Mouse (Mus musculus) CH12.LX (cell line): ENCODE results near the gene Nid1. TPM values are rescaled to one million over a fixed set of nuclear protein-coding genes. Genes with fewer than 3 reads are reported as not detected.

Source experiments
- DNase-seq: peaks from one replicate; pipeline ENCODE4 v3.0.0-alpha.2; 2013; ENCODE audit errors: extremely low read depth
- H3K27ac ChIP-seq: 2 replicates; pipeline ENCODE4 v1.5.1; 2012; ENCODE audit warnings: low read depth, mild to moderate bottlenecking, control low read depth, moderate library complexity; ENCODE audit not compliant: insufficient read depth
- H3K27me3 ChIP-seq: replicated peaks from 2 replicates; pipeline ENCODE3; 2012; ENCODE audit warnings: inconsistent platforms
- H3K36me3 ChIP-seq, 2 experiments: replicated peaks in 1 of 2; 2 replicates each; pipeline versions ENCODE3 to v1.6.1; 2012; ENCODE audit warnings: inconsistent platforms in 1 of 2, low read length in 1 of 2, mild to moderate bottlenecking in 1 of 2, mixed read lengths in 1 of 2, moderate library complexity in 1 of 2; ENCODE audit not compliant: control insufficient read depth in 1 of 2, insufficient read depth in 1 of 2
- H3K4me1 ChIP-seq, 2 experiments: 2 replicates each; pipeline ENCODE4 v1.6.1; 2012; ENCODE audit warnings: inconsistent platforms in 1 of 2, moderate library complexity in 1 of 2; ENCODE audit not compliant: insufficient read depth in 2 of 2, control insufficient read depth in 1 of 2
- H3K4me2 ChIP-seq: 2 replicates; pipeline ENCODE4 v1.6.1; 2012; ENCODE audit warnings: low read depth, mild to moderate bottlenecking, control low read depth; ENCODE audit not compliant: poor library complexity, insufficient read depth, severe bottlenecking
- H3K4me3 ChIP-seq, 3 experiments: fragments of 150-350 bp in 1 of 3; sonication (generic) in 1 of 3; replicated peaks in 1 of 3; 2 replicates each; pipeline versions ENCODE3 to v1.5.1; 2011 to 2012; ENCODE audit warnings: low read depth in 2 of 3, low read length in 2 of 3, mild to moderate bottlenecking in 2 of 3, moderate library complexity in 2 of 3, control low read depth in 1 of 3, improper control_type of control experiment in 1 of 3, inconsistent platforms in 1 of 3, mixed read lengths in 1 of 3; ENCODE audit not compliant: poor library complexity in 1 of 3
- H3K79me2 ChIP-seq: replicated peaks from 2 replicates; pipeline ENCODE4 v1.6.1; 2012; ENCODE audit warnings: mild to moderate bottlenecking, moderate library complexity; ENCODE audit not compliant: control insufficient read depth, poor library complexity, insufficient read depth, severe bottlenecking; ENCODE audit errors: extremely low read depth
- H3K9ac ChIP-seq: 2 replicates; pipeline ENCODE4 v1.6.1; 2012; ENCODE audit warnings: low read depth, mild to moderate bottlenecking, control low read depth, moderate library complexity; ENCODE audit not compliant: insufficient read depth
- H3K9me3 ChIP-seq: replicated peaks from 2 replicates; pipeline ENCODE3; 2012; ENCODE audit warnings: low read length, inconsistent platforms, mixed read lengths
- BHLHE40 ChIP-seq: IDR thresholded peaks from 2 replicates; pipeline ENCODE4 v1.6.1; 2011; ENCODE audit warnings: mild to moderate bottlenecking, low read depth, low read length, improper control_type of control experiment
- CHD1 ChIP-seq: IDR thresholded peaks from 2 replicates; pipeline ENCODE4 v1.6.1; 2012; ENCODE audit warnings: low read depth, low read length, improper control_type of control experiment, inconsistent platforms
- CTCF ChIP-seq, 2 experiments: IDR thresholded peaks in 1 of 2; conservative IDR thresholded peaks in 1 of 2; 2 replicates each; pipeline ENCODE4 v1.5.1; 2011 to 2012; ENCODE audit warnings: low read depth in 2 of 2, low read length in 2 of 2, improper control_type of control experiment in 1 of 2, inconsistent platforms in 1 of 2, mild to moderate bottlenecking in 1 of 2, moderate library complexity in 1 of 2
- E2F4 ChIP-seq: IDR thresholded peaks from 2 replicates; pipeline ENCODE4 v1.6.1; 2011; ENCODE audit warnings: low read depth, low read length, improper control_type of control experiment; ENCODE audit not compliant: insufficient replicate concordance
- EP300 ChIP-seq: IDR thresholded peaks from 2 replicates; pipeline ENCODE4 v1.6.1; 2011; ENCODE audit warnings: low read length, improper control_type of control experiment
- ETS1 ChIP-seq: conservative IDR thresholded peaks from 2 replicates; pipeline ENCODE4 v1.6.1; 2012; ENCODE audit warnings: low read depth, mild to moderate bottlenecking, inconsistent platforms, low read length, improper control_type of control experiment, moderate library complexity
- GABPA ChIP-seq: IDR thresholded peaks from 2 replicates; pipeline ENCODE4 v1.6.1; 2012; ENCODE audit warnings: low read depth, low read length, improper control_type of control experiment, inconsistent platforms; ENCODE audit not compliant: insufficient replicate concordance
- IRF4 ChIP-seq: IDR thresholded peaks from 2 replicates; pipeline ENCODE4 v1.6.1; 2014; ENCODE audit warnings: low read depth, mild to moderate bottlenecking, inconsistent platforms, low read length, improper control_type of control experiment
- JUN ChIP-seq: IDR thresholded peaks from 2 replicates; pipeline ENCODE4 v1.6.1; 2011; ENCODE audit warnings: low read depth, mild to moderate bottlenecking, low read length, improper control_type of control experiment, moderate library complexity; ENCODE audit not compliant: insufficient read depth
- JUND ChIP-seq: conservative IDR thresholded peaks from 2 replicates; pipeline ENCODE4 v1.6.1; 2011; ENCODE audit warnings: low read depth, low read length, improper control_type of control experiment
- MAFK ChIP-seq: IDR thresholded peaks from 2 replicates; pipeline ENCODE4 v1.6.1; 2011; ENCODE audit warnings: low read length, improper control_type of control experiment; ENCODE audit not compliant: insufficient replicate concordance
- MAX ChIP-seq: IDR thresholded peaks from 2 replicates; pipeline ENCODE4 v1.6.1; 2011; ENCODE audit warnings: low read length, improper control_type of control experiment
- MEF2A ChIP-seq: IDR thresholded peaks from 2 replicates; pipeline ENCODE4 v1.6.1; 2014; ENCODE audit warnings: low read depth, mild to moderate bottlenecking, inconsistent platforms, low read length, improper control_type of control experiment, borderline replicate concordance
- MXI1 ChIP-seq: IDR thresholded peaks from 2 replicates; pipeline ENCODE4 v1.6.1; 2011; ENCODE audit warnings: mild to moderate bottlenecking, low read depth, low read length, improper control_type of control experiment
- NELFE ChIP-seq: IDR thresholded peaks from 2 replicates; pipeline ENCODE4 v1.6.1; 2011; ENCODE audit warnings: low read depth, low read length, improper control_type of control experiment
- NRF1 ChIP-seq: IDR thresholded peaks from 2 replicates; pipeline ENCODE4 v1.6.1; 2014; ENCODE audit warnings: low read depth, mild to moderate bottlenecking, inconsistent platforms, low read length, improper control_type of control experiment, moderate library complexity
- PAX5 ChIP-seq: IDR thresholded peaks from 2 replicates; pipeline ENCODE4 v1.6.1; 2012; ENCODE audit warnings: low read length, inconsistent platforms, mixed read lengths
- SMC3 ChIP-seq: IDR thresholded peaks from 2 replicates; pipeline ENCODE4 v1.6.1; 2011; ENCODE audit warnings: low read depth, low read length, improper control_type of control experiment
- TCF12 ChIP-seq: IDR thresholded peaks from 2 replicates; pipeline ENCODE4 v1.6.1; 2014; ENCODE audit warnings: low read depth, mild to moderate bottlenecking, inconsistent platforms, low read length, improper control_type of control experiment
- USF1 ChIP-seq: IDR thresholded peaks from 2 replicates; pipeline ENCODE4 v1.6.1; 2014; ENCODE audit warnings: low read depth, mild to moderate bottlenecking, inconsistent platforms, low read length, improper control_type of control experiment
- dilution Hi-C: fragments of 300-500 bp; cut with MboI; formaldehyde crosslinking; loops from 2 replicates; pipeline ENCODE4 v1.14.3; 2020; ENCODE audit warnings: low sequenced_read_pairs; ENCODE audit not compliant: extremely low pct_unique_long_range_greater_than_20kb, extremely low pct_ligation_motif_present
- in situ Hi-C: fragments of 300-500 bp; cut with MboI; formaldehyde crosslinking; loops from 3 replicates; pipeline ENCODE4 v1.14.3; 2019; ENCODE audit warnings: low sequenced_read_pairs, low pct_ligation_motif_present, low pct_unique_long_range_greater_than_20kb, mixed read lengths
- polyA plus RNA-seq: library from polyadenylated mRNA; unstranded; fragments of >175 nt; gene quantifications from 2 replicates; pipeline ENCODE4 v1.2.1, GENCODE M21; 2012; ENCODE audit warnings: low read depth; ENCODE audit not compliant: insufficient read length
- total RNA-seq, 2 experiments: library from RNA; depleted of rRNA; stranded (reverse); fragments of 300-350 nt in 1 of 2; fragments of >200 nt in 1 of 2; gene quantifications; 2 replicates each; pipeline ENCODE4 v1.2.3; 2012 to 2014

The Nid1 gene
- total and polyA plus RNA-seq, 3 experiments: 0.30 to 0.94 (median 0.38) TPM

DNA sequence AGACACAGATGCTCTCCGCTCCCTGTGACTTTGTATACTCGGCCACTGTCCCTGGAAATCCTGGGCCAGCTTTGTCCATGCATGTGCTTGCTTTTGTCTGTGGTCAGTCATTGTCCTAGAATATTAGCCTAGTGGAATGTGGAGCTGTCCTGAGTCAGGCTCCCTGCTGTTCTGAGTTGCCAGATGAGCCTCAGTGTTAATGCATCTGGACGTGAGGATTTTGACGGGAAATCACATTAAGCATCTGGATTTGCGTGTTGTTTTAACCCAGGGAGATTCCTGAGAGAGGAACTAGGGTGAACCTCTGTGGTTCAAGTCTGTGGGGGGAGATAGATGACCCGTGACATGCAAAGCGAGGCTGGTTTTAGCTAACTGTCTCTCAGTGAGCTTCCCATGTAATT is 47.0 kb downstream of the Nid1 start:
- TF ChIP-seq TCF12 (no peak; the same call in 1 of the 2 replicates), PAX5 (no peak), EP300 (peak; percentile 57; the same call in 1 of the 2 replicates), JUN (no peak), ETS1 (peak; percentile 68), BHLHE40 (peak; percentile 76), MEF2A (0 out of 2 replicates have a peak, but pooled peaks have one; percentile 58), SMC3 (no peak), IRF4 (0 out of 2 replicates have a peak, but pooled peaks have one; percentile 14), USF1 (no peak), NELFE (no peak), MAFK (0 out of 2 replicates have a peak, but pooled peaks have one; percentile 7), JUND (no peak), E2F4 (no peak), CTCF (conservative IDR thresholded peaks at IDR 0.05 in 1 of 2, IDR thresholded peaks at IDR 0.05 in 1 of 2; ENCODE audit: low read depth in 2 of 2, low read length in 2 of 2) (no peak)
- Histone ChIP-seq H3K4me3 (no peak overlapping the region), H3K4me1 (peaks cover 28 to 61% of the 10 kb centered on the region in 2 experiments), H3K27ac (0 out of 2 replicates have a peak overlapping the region, but pooled peaks have one; percentile 14), H3K4me2 (no peak overlapping the region; the same call in 1 of the 2 replicates), H3K27me3 (no peaks in the 10 kb centered on the region), H3K9me3 (no peaks in the 10 kb centered on the region), H3K79me2 (no peaks in the 10 kb centered on the region), H3K9ac (no peak overlapping the region), H3K36me3 (no peaks in the 10 kb centered on the region)
- in situ Hi-C loops: no loop called here
- dilution Hi-C loops: no loop called here
- DNase-seq: peak; percentile 52

DNA sequence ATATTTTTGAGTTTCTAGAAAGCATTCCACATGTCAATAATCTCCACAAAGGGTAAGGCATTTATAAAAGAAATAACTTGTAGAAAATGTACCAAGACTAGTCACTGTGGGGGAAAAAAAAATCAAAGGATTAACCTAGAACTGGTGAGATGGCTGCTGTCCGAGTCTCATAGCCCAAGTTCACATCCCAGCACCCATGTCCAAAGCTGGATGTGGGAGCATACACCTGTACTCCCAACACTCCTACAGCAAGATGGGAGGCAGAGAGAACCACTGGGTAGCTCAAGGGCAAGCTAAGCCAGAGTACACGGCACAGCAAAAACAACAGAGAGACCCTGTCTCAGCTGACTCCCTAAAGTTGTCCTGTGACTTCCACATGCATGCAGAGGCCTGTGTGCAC is 47.5 kb downstream of the Nid1 start:
- peak overlapping the region; percentile 37; the same call in 1 of the 2 replicates for H3K27ac ChIP-seq
- in situ Hi-C loops (no loop called here), dilution Hi-C loops (no loop called here)
- no peak for DNase-seq
- H3K79me2 ChIP-seq: no peaks in the 10 kb centered on the region
- no peaks in the 10 kb centered on the region for H3K36me3 ChIP-seq
- no peak overlapping the region for H3K9ac ChIP-seq
- peaks cover 29 to 63% of the 10 kb centered on the region in 2 experiments for H3K4me1 ChIP-seq
- no peaks in the 10 kb centered on the region for H3K9me3 ChIP-seq
- H3K4me3 ChIP-seq: peak overlapping the region in 1 of 3 experiments; percentile 40
- TF ChIP-seq NRF1: no peak
- TF ChIP-seq MXI1: no peak
- TF ChIP-seq MAX: no peak
- no peak for TF ChIP-seq GABPA
- no peak for TF ChIP-seq CHD1
- TF ChIP-seq E2F4: no peak
- no peak for TF ChIP-seq NELFE
- TF ChIP-seq MAFK: no peak
- TF ChIP-seq TCF12: no peak
- H3K27me3 ChIP-seq: no peaks in the 10 kb centered on the region
- H3K4me2 ChIP-seq: no peak overlapping the region
